10 mouse cellular contexts compared by ENCODE assay signal in genomic region chr12:110977345-110977733, GRCm38 (mm10). TPM values are rescaled to one million over a fixed set of nuclear protein-coding genes. Genes with fewer than 3 reads are reported as not detected.
A peak's percentile ranks its signal among the peaks of the same experiment; 100 is the strongest.
DNase-seq lines count a peak whose midpoint lies in the region; ATAC-seq and TF ChIP-seq lines count a peak whose summit lies in the region.
"Had no signal": no experiment of that assay in that cellular context is flagged by ENCODE, and none has a peak within 500 bp of the region (broad histone marks: within the 10 kb centered on the region; RNA-seq: fewer than 3 reads in every experiment).

No protein-coding gene starts in this region.

- no peak for TF ChIP-seq CTCF in gastrocnemius, adult 2 months (IDR thresholded peaks at IDR 0.05)

- WGBS in lung, embryonic 15.5 days, result 92% methylated on average over 18 of the region's 18 CpGs
- 95% methylated on average over 18 of the region's 18 CpGs for WGBS in embryonic facial prominence, embryonic 13.5 days
- WGBS in liver, embryonic 16.5 days (ENCODE audit: insufficient replicate concordance), result 95% methylated on average over 18 of the region's 18 CpGs

- peaks cover 26% of the 10 kb centered on the region for H3K36me3 ChIP-seq in lung, embryonic 15.5 days
- H3K36me3 ChIP-seq in embryonic facial prominence, embryonic 13.5 days, result peaks cover 50% of the 10 kb centered on the region
- H3K36me3 ChIP-seq in liver, embryonic 16.5 days (ENCODE audit: control insufficient read depth, insufficient read depth), result peaks cover 40% of the 10 kb centered on the region

- peak overlapping the region; percentile 78 for H3K4me3 ChIP-seq in gastrocnemius, adult 2 months
- 0 out of 2 replicates have a peak overlapping the region, but pooled peaks have one; percentile 86 for H3K4me3 ChIP-seq in lung, embryonic 15.5 days
- peak overlapping the region; percentile 89; the same call in 1 of the 2 replicates for H3K4me3 ChIP-seq in embryonic facial prominence, embryonic 13.5 days
- peak overlapping the region; percentile 90 for H3K4me3 ChIP-seq in liver, embryonic 16.5 days (ENCODE audit: low read depth, low read length)

- H3K9ac ChIP-seq in lung, embryonic 15.5 days, result no peak overlapping the region
- peak overlapping the region; percentile 89 for H3K9ac ChIP-seq in embryonic facial prominence, embryonic 13.5 days
- peak overlapping the region; percentile 98 for H3K9ac ChIP-seq in liver, embryonic 16.5 days (ENCODE audit: low read depth, low read length)

- DNase-seq in gastrocnemius, adult 2 months, result no peak
- no peak for DNase-seq in gastrocnemius, adult 18-20 months (ENCODE audit: low spot score)
- DNase-seq in lung, postnatal 25 days (ENCODE audit: low spot score), result no peak
- DNase-seq in embryo, embryonic 9.5 days (ENCODE audit: extremely low spot score), result no peak
- DNase-seq: gastrocnemius, postnatal 14 days; spleen, adult 18-20 months had no signal

- H3K27ac ChIP-seq in gastrocnemius, adult 2 months, result peak overlapping the region; percentile 100
- no peak overlapping the region for H3K27ac ChIP-seq in lung, embryonic 15.5 days
- no peak overlapping the region for H3K27ac ChIP-seq in embryonic facial prominence, embryonic 13.5 days
- peak overlapping the region; percentile 97 for H3K27ac ChIP-seq in liver, embryonic 16.5 days (ENCODE audit: low read length)

- H3K9me3 ChIP-seq in lung, embryonic 15.5 days, result no peaks in the 10 kb centered on the region
- no peaks in the 10 kb centered on the region for H3K9me3 ChIP-seq in embryonic facial prominence, embryonic 13.5 days
- H3K9me3 ChIP-seq in liver, embryonic 16.5 days (replicated peaks; ENCODE audit: control insufficient read depth, low read length), result no peaks in the 10 kb centered on the region

- no peaks in the 10 kb centered on the region for H3K27me3 ChIP-seq in lung, embryonic 15.5 days
- H3K27me3 ChIP-seq in embryonic facial prominence, embryonic 13.5 days, result no peaks in the 10 kb centered on the region
- H3K27me3 ChIP-seq in liver, embryonic 16.5 days (ENCODE audit: control insufficient read depth, insufficient read depth, low read depth, low read length), result no peaks in the 10 kb centered on the region

- no peak for ATAC-seq in lung, embryonic 15.5 days (ENCODE audit: borderline replicate concordance, extremely low read depth, low FRiP score, low TSS enrichment)
- ATAC-seq in embryonic facial prominence, embryonic 13.5 days (ENCODE audit: insufficient number of reproducible peaks, insufficient read depth, low FRiP score, low TSS enrichment, low read depth), result no peak
- ATAC-seq in liver, embryonic 16.5 days (ENCODE audit: low read depth), result no peak
- no peak for ATAC-seq in monocyte, adult 5-6 weeks (replicated peaks; ENCODE audit: insufficient number of reproducible peaks, low FRiP score, low TSS enrichment, poor library complexity, severe bottlenecking)

- peak overlapping the region; percentile 99; the same call in 1 of the 2 replicates for H3K4me2 ChIP-seq in lung, embryonic 15.5 days
- peak overlapping the region; percentile 89 for H3K4me2 ChIP-seq in embryonic facial prominence, embryonic 13.5 days
- H3K4me2 ChIP-seq in liver, embryonic 16.5 days (ENCODE audit: low read depth, low read length), result peak overlapping the region; percentile 84

- peaks cover 12% of the 10 kb centered on the region for H3K4me1 ChIP-seq in lung, embryonic 15.5 days
- H3K4me1 ChIP-seq in embryonic facial prominence, embryonic 13.5 days, result peaks cover 10% of the 10 kb centered on the region
- H3K4me1 ChIP-seq in liver, embryonic 16.5 days (ENCODE audit: control insufficient read depth, low read depth, low read length), result peaks cover 67% of the 10 kb centered on the region

- intact Hi-C loops in gastrocnemius, adult 2 months (cut with DNase I), result no loop called here

RNA-seq across cellular contexts. Expression of gene Ankrd9, which starts 1.5 kb away (rescaled TPM):
- total RNA-seq in gastrocnemius, adult 2 months (2021), result 100 to 1,000 TPM; 150 to 203 TPM
- 100 to 1,000 TPM; 109 to 181 TPM for total RNA-seq in gastrocnemius, adult 18-20 months (2021)
- 13.3 and 13.6 TPM in 2 replicates for polyA plus RNA-seq in lung, embryonic 15.5 days (2015; fragmentation: Nextera tagmentation; extraction: Ambion mirVana)
- polyA plus RNA-seq in embryonic facial prominence, embryonic 13.5 days (2015; fragmentation: Nextera tagmentation; extraction: Ambion mirVana), result 16.4 and 16.8 TPM in 2 replicates
- 54.7 and 55.9 TPM in 2 replicates for polyA plus RNA-seq in liver, embryonic 16.5 days (2015; fragmentation: Nextera tagmentation; extraction: Ambion mirVana)
- total RNA-seq in monocyte, adult 5-6 weeks (2017), result 3.8 to 5.8 TPM (median 5.5 TPM) in 3 replicates

Comparison
In these comparisons a context has a peak if more than half of its experiments do, and no peak if none do; other contexts are left out.
1. H3K27ac ChIP-seq: peak in gastrocnemius, adult 2 months (single experiment) and liver, embryonic 16.5 days (single experiment); none in lung, embryonic 15.5 days (single experiment) and embryonic facial prominence, embryonic 13.5 days (single experiment).
2. RNA of gene Ankrd9, which starts 1.5 kb away (total RNA-seq): 150 to 203 TPM in gastrocnemius, adult 2 months and 109 to 181 TPM in gastrocnemius, adult 18-20 months; 3.8 to 5.8 TPM in monocyte, adult 5-6 weeks; every median in the first group is over 10 times any median in the second.
3. Peak in every context shown above with its lines, with median percentiles within 50 percentile points of each other: H3K4me3 ChIP-seq and H3K4me2 ChIP-seq.